Mouse (Mus musculus): Measurements from ENCODE around the gene Apex2. TPM values are rescaled to one million over a fixed set of nuclear protein-coding genes. Genes with fewer than 3 reads are reported as not detected.
"Not testable (repeated sequence)": the region's sequence is repeated elsewhere in the genome, so short reads cannot be mapped to it uniquely, and the experiment has no call there.

Gene Apex2
- polyA plus RNA-seq, 1 experiment from 2014 or later, result 27.4 TPM

DNA sequence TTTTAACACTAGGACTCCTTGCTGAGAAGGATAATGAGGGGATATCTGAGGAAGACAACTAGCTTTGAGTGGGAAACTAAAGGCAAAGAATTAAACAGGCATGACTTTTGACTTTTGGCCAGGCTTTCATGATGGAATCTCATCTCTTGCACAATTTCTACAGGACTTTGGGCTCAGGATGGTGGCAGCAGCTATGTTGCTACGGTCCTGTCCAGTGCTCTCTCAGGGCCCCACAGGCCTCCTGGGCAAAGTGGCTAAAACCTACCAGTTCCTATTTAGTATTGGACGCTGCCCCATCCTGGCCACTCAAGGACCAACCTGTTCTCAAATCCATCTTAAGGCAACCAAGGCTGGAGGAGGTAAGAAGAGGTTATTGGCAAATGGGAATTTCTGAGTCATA lies 37.7 kb downstream of the Apex2 start:
- no peak overlapping the region for H3K4me3 ChIP-seq
- H3K27ac ChIP-seq, result no peak overlapping the region
- no peak overlapping the region for H3K4me2 ChIP-seq (replicated peaks)
- H3K27me3 ChIP-seq, result peaks cover 12% of the 10 kb centered on the region; the same call in 1 of the 2 replicates
- no peaks in the 10 kb centered on the region for H3K4me1 ChIP-seq
- H3K9ac ChIP-seq, result no peak overlapping the region
- H3K36me3 ChIP-seq, result peaks cover 3% of the 10 kb centered on the region; the same call in 1 of the 2 replicates
- no peaks in the 10 kb centered on the region for H3K9me3 ChIP-seq
- 92% methylated on average over 2 of the region's 2 CpGs for WGBS
- no peak for ATAC-seq (ENCODE audit: low FRiP score, low read depth)

DNA sequence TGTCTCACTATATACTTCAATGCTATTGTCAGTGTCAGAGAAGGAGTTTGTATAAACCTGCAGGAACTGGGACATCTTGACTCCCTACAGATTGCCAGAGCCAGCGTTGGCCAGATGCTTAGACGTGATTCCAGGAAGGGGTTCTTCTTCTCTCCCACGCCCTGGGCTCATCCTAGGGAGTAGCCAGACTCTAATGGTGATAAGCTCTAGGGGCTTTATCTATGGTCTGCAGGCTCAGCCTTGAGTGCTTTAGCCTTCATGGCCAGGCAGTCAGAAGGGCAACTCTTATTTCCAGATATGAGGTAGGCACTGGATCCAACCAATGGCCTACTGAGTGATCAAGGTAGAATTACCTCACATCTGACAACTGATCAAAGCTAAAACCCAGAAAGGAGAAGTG lies 40.0 kb downstream of the Apex2 start:
- WGBS, result 97% methylated on average over 3 of the region's 3 CpGs
- Histone ChIP-seq H3K4me1 (no peaks in the 10 kb centered on the region), H3K4me3 (no peak overlapping the region), H3K9me3 (no peaks in the 10 kb centered on the region), H3K27ac (no peak overlapping the region), H3K4me2 (replicated peaks) (no peak overlapping the region), H3K9ac (no peak overlapping the region), H3K36me3 (peaks cover 3% of the 10 kb centered on the region; the same call in 1 of the 2 replicates), H3K27me3 (peaks cover 12% of the 10 kb centered on the region; the same call in 1 of the 2 replicates)
- no peak for ATAC-seq (ENCODE audit: low FRiP score, low read depth)

DNA sequence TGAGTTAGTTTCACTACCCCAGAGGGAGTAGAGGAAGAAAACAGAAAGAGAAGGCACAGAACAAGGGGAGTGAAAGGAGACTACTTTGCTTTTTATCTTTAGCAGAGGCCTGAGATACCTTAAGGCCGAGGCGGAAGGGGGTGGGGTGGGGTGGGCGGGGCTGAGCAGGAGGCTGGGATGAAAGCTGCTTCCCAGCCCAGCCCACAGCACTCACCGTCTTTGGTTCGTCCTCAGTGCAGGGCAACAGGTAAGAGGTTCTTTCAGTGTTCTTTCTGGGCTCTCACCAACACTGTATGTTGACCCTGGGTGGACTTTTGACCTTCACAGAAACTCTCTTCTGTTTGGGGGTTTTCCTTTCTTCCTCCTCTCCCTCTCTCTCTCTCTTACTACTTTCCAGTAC lies 42.4 kb downstream of the Apex2 start, which contains the start of gene Alas2:
Gene Alas2 (plus strand): TSS at position 137 of the 400 bp plus-strand sequence.
- 40% methylated on average over 5 of the region's 5 CpGs for WGBS
- ATAC-seq (ENCODE audit: low FRiP score, low read depth), result no peak

DNA sequence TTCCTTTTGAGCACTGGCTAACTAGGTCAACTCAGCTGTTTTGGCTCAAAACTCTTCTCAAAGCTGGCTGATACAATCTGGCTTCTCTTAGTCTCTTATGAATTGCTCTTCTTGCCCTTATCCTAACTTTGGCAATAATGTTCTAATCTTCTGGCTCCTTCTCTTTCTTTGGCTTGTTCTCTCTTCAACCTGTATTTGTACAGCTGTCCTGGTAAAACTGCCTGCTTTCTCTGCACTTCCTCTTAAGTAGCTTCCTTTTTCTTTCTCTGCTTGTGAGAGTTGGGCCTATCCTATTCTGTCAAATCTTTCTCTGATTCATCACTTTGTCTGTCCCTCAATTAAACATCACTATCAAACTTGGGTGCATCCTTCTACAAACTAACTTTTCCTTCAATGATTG lies 48.0 kb downstream of the Apex2 start:
- H3K4me3 ChIP-seq, result no peak overlapping the region
- H3K9me3 ChIP-seq, result no peaks in the 10 kb centered on the region
- 0 out of 2 replicates have a peak, but pooled peaks cover 3% of the 10 kb centered on the region for H3K36me3 ChIP-seq
- H3K9ac ChIP-seq, result no peak overlapping the region
- H3K4me2 ChIP-seq (replicated peaks), result no peak overlapping the region
- no peak for ATAC-seq (ENCODE audit: low FRiP score, low read depth)
- H3K4me1 ChIP-seq, result no peaks in the 10 kb centered on the region
- H3K27me3 ChIP-seq, result no peaks in the 10 kb centered on the region
- no peak overlapping the region for H3K27ac ChIP-seq

More for the DNA sequence above, 42.4 kb downstream of the Apex2 start, which contains the start of gene Alas2:
- H3K27ac ChIP-seq, result no peak within 1 kb of the TSS
- H3K9ac ChIP-seq, result no peak within 1 kb of the TSS
- H3K27me3 ChIP-seq, result peaks cover 10% of the 10 kb centered on the region; the same call in 1 of the 2 replicates
- no peaks in the 10 kb centered on the region for H3K9me3 ChIP-seq
- no peak within 1 kb of the TSS for H3K4me2 ChIP-seq (replicated peaks)
- peaks cover 6% of the 10 kb centered on the region; the same call in 1 of the 2 replicates for H3K36me3 ChIP-seq
- H3K4me1 ChIP-seq, result no peaks in the 10 kb centered on the region
- no peak within 1 kb of the TSS for H3K4me3 ChIP-seq

DNA sequence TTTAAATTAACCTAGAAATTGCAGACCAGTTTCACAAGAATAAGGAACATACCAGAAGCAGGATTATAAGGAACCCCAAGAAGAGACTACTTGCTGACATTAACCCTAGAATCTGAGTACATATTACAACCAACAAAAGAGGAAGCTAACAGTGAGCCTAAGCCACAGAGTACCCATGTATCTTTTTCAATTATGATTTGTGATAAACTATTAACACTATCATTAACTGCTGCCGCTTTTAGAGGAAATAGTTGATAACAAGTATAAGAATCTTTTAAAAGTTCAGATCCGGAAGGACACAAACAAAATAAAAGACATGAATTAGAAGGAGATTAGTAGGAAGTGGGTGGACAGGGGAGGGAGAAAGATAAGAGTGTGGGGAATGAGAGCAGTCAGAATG lies 49.6 kb downstream of the Apex2 start:
- H3K9me3 ChIP-seq, result no peaks in the 10 kb centered on the region
- 92% methylated on average over 2 of the region's 2 CpGs for WGBS
- H3K4me1 ChIP-seq, result no peaks in the 10 kb centered on the region
- no peak overlapping the region for H3K9ac ChIP-seq
- ATAC-seq (ENCODE audit: low FRiP score, low read depth), result no peak
- H3K36me3 ChIP-seq, result 0 out of 2 replicates have a peak, but pooled peaks cover 3% of the 10 kb centered on the region
- no peaks in the 10 kb centered on the region for H3K27me3 ChIP-seq
- no peak overlapping the region for H3K4me2 ChIP-seq (replicated peaks)
- H3K4me3 ChIP-seq, result no peak overlapping the region
- H3K27ac ChIP-seq, result no peak overlapping the region

DNA sequence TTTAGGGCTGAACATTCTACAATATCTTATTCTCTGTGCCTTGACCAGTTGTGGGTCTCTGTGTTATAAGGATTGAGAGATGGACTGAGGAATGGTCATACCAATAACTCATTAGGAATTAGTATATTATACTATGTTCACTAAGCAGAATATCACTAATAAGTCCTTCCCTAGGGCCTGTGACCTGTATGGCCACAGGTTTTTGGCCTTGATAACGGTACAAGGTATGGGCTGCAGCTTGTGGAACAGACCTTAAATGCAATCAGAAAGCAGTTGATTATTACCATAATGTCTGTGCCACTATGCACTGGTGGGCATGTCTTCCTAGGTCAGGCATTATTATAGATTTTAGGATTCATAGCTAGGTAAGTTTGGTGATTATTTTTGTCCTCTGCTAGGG lies 73.2 kb downstream of the Apex2 start:
- ATAC-seq (ENCODE audit: low FRiP score, low read depth), result no peak
- Histone ChIP-seq H3K9ac (no peak overlapping the region), H3K4me3 (no peak overlapping the region), H3K4me2 (replicated peaks) (no peak overlapping the region), H3K27ac (no peak overlapping the region), H3K27me3 (no peaks in the 10 kb centered on the region), H3K4me1 (no peaks in the 10 kb centered on the region), H3K9me3 (no peaks in the 10 kb centered on the region), H3K36me3 (no peaks in the 10 kb centered on the region)
- 81% methylated on average over 1 of the region's 1 CpGs for whole genome bisulfite sequencing

DNA sequence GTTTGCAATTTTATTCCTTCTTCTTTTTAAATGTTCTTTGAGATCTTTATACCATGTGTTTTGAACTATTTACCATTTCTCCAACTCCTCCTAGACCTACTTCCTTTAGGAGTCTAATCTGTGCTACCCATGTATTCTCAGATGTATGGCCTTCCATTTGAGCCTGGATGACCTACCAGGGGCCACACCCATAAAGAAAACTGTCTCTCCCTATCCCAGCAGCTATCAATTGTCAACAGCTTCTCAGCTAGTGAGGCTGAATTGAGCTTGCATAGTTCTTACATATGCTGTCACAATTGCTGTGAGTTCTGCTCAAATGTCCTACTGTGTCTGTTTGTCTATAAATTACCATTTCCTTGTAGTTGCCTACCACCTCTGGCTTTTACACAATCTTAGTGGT lies 73.7 kb downstream of the Apex2 start:
- no peaks in the 10 kb centered on the region for H3K9me3 ChIP-seq
- no peak overlapping the region for H3K9ac ChIP-seq
- H3K4me2 ChIP-seq (replicated peaks), result no peak overlapping the region
- H3K36me3 ChIP-seq, result no peaks in the 10 kb centered on the region
- no peak overlapping the region for H3K4me3 ChIP-seq
- ATAC-seq (ENCODE audit: low FRiP score, low read depth), result no peak
- no peaks in the 10 kb centered on the region for H3K27me3 ChIP-seq
- no peak overlapping the region for H3K27ac ChIP-seq
- no peaks in the 10 kb centered on the region for H3K4me1 ChIP-seq

DNA sequence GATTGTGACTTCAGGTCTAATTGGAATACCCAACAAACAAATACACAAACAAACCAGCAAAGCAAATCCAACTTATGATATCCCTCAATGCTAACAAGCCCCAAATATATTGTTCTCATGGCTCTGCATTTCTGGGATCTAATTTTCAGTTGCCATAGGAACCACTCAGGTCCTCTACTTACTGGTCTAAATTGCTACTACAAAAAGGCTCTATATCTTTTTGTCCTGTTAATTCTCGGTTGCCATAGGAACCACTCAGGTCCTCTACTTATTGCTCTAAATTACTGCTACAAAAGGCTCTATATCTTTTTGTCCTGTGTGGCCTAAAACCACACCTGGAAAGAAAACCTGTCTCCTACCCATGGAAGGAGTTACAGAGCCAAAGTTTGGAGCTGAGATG lies 75.5 kb downstream of the Apex2 start:
- Histone ChIP-seq H3K27me3 (no peaks in the 10 kb centered on the region), H3K4me3 (no peak overlapping the region), H3K4me1 (no peaks in the 10 kb centered on the region), H3K9ac (no peak overlapping the region), H3K27ac (no peak overlapping the region), H3K9me3 (no peaks in the 10 kb centered on the region), H3K4me2 (replicated peaks) (no peak overlapping the region), H3K36me3 (no peaks in the 10 kb centered on the region)
- ATAC-seq (ENCODE audit: low FRiP score, low read depth), result no peak
- WGBS, result 93% methylated on average over 1 of the region's 1 CpGs

DNA sequence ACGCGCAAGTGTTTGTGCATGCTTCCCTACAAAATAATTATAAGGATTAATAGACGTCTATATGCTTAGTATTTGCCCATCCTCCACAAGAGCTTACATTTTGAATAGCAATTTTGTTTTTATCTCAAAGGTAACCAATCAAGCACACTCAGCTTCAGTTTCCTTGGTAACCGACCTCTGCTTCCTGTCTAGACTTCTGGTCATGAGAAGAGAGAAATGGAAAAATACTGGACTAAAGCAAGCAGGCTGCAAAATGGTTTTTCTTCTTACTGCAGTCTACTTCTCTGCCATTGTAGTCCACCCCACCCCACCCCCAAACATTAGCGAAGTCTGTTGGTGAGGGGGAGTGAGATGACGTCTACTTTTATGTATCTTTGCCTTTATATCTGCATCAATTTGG lies 78.4 kb downstream of the Apex2 start:
- Histone ChIP-seq H3K4me3 (no peak overlapping the region), H3K27me3 (no peaks in the 10 kb centered on the region), H3K9ac (no peak overlapping the region), H3K4me1 (no peaks in the 10 kb centered on the region), H3K36me3 (peaks cover 7% of the 10 kb centered on the region), H3K4me2 (replicated peaks) (no peak overlapping the region), H3K9me3 (no peaks in the 10 kb centered on the region), H3K27ac (no peak overlapping the region; the same call in 1 of the 2 replicates)
- WGBS, result 81% methylated on average over 6 of the region's 6 CpGs
- ATAC-seq (ENCODE audit: low FRiP score, low read depth), result no peak

DNA sequence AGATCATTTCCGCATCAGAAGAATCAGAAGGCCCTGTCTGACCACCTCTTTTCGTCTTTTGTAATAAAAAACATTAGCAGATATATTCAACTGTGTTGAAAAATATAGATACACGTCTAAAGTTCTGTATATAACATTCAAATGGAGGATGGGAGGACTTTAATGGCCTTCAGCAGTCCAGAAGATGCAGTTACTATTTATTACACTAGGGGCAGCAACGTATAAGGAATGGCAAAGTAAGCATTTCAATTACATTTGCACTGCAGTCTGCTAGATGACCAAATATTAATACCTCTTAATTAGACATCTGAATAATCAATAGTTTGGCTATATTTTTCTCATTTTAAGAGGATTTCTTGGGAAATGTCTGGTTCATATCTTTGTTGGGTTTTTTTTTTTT lies 79.0 kb downstream of the Apex2 start:
- no peak overlapping the region for H3K4me3 ChIP-seq
- H3K4me2 ChIP-seq (replicated peaks), result no peak overlapping the region
- no peak overlapping the region for H3K9ac ChIP-seq
- H3K27me3 ChIP-seq, result no peaks in the 10 kb centered on the region
- H3K9me3 ChIP-seq, result no peaks in the 10 kb centered on the region
- 56% methylated on average over 4 of the region's 4 CpGs for WGBS
- H3K36me3 ChIP-seq, result peaks cover 7% of the 10 kb centered on the region
- ATAC-seq (ENCODE audit: low FRiP score, low read depth), result no peak
- no peak overlapping the region for H3K27ac ChIP-seq
- no peaks in the 10 kb centered on the region for H3K4me1 ChIP-seq

DNA sequence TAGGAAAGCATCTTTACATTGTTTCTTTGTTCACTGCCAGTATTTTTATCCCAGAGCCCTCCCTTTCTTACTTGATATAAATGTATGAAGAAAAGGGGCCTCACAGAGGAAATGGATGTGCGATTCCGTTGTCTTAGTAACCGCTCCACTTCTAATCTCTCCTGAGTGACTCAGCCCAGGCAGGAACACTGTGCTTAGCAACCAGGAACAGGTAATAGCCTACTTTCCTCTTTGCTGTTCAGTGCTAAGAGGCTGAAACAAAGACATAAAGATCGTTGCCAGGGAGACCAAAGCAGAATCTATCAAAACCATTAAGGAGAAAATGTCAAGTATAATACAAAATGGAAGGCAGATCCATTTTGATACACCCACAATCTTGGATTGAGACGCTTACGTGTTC lies 81.0 kb downstream of the Apex2 start:
- no peak overlapping the region for H3K27ac ChIP-seq
- no peak overlapping the region for H3K4me3 ChIP-seq
- no peaks in the 10 kb centered on the region for H3K4me1 ChIP-seq
- no peak for ATAC-seq (ENCODE audit: low FRiP score, low read depth)
- peaks cover 7% of the 10 kb centered on the region for H3K36me3 ChIP-seq
- H3K9me3 ChIP-seq, result no peaks in the 10 kb centered on the region
- H3K27me3 ChIP-seq, result no peaks in the 10 kb centered on the region
- H3K9ac ChIP-seq, result no peak overlapping the region
- WGBS, result 86% methylated on average over 6 of the region's 6 CpGs
- H3K4me2 ChIP-seq (replicated peaks), result no peak overlapping the region

DNA sequence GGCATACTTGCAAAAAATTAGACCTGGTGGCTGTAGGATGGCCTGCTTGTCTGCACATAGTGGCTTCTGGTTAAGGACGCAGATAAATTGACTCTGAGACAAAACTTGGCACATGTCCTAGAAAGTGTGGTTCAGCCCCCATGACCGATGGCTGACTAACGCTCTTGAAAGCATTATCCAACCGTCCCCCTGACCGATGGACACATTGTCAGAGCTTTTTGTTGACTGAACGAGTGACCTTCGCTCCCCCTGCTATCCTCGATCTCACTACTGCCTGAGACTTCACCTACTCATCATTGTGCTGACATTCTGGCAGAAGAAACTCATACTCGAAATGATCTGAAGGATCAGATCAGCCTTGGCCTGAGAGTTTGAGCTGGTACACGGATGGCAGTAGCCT lies 101.9 kb downstream of the Apex2 start:
- not testable (repeated sequence) for H3K27ac ChIP-seq; H3K9ac ChIP-seq; H3K27me3 ChIP-seq; H3K4me2 ChIP-seq (replicated peaks); H3K36me3 ChIP-seq; H3K4me1 ChIP-seq; H3K4me3 ChIP-seq; H3K9me3 ChIP-seq; ATAC-seq (ENCODE audit: low FRiP score, low read depth)
- WGBS, result 80% methylated on average over 2 of the region's 10 CpGs

DNA sequence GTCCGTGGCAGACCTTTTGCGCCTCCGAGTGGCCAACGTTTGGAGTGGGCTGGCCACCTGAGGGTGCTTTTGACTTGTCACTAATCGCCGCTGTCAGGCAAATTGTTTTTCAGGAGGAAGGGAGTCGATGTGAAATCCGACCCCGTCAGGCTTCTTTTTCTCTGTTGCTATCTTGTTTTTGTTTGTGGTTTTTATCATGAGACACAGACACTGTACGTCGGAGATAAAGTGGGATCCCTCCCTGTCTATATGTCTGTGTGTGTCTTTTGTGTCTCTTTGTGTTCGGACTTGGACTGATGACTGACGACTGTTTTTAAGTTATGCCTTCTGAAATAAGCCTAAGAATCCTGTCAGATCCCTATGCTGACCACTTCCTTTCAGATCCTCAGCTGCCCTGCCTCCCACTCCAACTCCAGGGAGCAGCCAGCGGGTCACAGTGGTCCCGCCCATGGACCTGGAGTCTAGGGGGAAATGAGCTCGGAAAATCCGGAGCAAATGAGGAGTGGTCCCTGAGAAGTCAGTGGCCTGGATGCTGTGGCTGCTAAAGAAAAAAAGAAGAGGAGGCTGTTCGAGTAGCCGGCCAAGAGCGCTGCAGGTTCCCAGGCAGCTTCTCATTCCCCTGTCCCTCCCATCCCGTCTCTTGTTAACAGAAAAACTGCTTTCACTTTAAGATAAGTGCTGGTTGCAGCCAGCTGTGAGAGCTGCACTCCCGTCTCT lies 103.2 kb downstream of the Apex2 start:
- H3K27ac ChIP-seq; H3K4me1 ChIP-seq; H3K36me3 ChIP-seq; H3K9ac ChIP-seq; ATAC-seq (ENCODE audit: low FRiP score, low read depth); H3K4me3 ChIP-seq; H3K9me3 ChIP-seq; H3K4me2 ChIP-seq (replicated peaks); H3K27me3 ChIP-seq: not testable (repeated sequence)
- WGBS, result 75% methylated on average over 10 of the region's 22 CpGs
